Mouse (Mus musculus) urinary bladder, postnatal 4 days (tissue): ENCODE data around the gene Gm20388.

ENCODE experiments used
- DNase-seq, 2 experiments: peaks; one replicate each; pipeline ENCODE4 v3.0.0; 2021 to 2022; ENCODE audit warnings: low spot score in 2 of 2

Gm20388 gene

DNA sequence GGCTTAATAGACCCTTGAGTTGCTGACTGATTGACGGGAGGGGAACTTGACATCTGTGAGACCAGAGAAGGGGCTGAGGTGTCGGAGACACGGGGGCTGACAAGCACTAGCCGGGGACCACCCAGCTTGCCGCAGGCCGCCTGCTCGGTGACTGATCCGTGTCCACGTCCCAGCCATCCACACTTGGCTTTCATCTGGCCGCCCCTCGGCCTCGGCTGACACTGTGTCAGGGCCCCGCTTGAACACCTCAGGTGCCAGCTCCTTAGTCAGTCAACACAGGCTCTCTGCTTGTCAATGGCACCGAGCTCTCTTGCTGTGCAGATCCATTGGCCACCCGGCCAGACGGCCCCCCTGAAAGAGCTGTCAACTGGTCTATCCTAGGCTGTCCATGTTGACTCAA is 1083.1 kb downstream of the Gm20388 start:
- no peak for DNase-seq

DNA sequence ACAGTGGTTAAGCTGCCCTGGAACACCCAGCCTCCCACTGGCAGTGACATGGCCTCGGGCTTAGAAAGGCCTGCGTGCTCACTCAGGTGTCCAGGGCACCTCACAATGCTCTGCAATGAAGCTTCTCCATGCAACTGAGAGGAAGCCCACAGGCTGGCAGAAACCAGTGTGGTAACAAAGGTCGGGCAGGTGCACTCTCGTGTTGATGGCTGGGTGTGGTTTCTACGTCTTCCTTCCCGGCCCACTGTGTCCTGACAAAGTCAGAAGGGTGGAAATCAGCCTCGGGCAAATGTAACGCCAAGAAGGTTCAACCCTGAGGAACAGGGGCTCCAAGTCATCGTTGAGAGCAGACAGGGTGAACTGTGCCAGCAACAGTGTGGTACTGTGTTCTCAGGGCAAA is 1084.8 kb downstream of the Gm20388 start:
- no peak for DNase-seq

DNA sequence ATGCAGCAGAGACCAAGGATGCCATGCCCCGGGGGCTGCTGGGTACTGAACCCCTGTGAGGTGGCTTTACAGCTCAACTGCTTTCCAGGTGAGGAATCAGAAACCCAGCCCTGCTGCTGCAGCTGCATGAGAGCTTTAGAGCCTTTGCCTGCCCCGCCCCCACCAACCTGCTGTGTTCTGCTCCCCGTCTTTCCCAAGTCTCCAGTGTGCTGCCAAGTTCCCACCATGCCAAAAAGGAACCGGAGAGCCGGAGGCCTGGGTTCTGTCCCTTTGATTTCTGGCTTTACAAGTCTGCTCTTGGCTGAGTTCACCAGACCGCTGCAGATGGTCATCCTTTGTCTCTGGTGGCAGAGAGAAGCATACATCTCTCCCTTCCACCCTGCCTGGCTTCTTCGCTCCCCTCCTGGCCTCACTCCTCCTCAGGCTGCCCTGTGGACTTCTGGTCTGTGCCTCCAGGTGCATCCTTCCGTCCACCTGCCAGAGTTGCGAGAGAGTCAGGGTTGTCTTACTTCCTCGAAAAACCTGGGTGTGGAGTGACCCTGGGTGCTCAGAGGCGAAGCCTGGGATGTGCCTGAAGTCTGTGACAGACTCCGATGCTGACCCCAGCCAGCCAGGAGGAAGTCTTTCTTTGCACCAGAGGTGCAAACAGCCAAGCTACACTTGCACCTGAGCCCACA is 1086.4 kb downstream of the Gm20388 start:
- no peak for DNase-seq

- DNase-seq, result no peak
These were observed 1087.3 kb downstream of the Gm20388 start for GRCm38 (mm10) chr8:120997926-120998325.

GRCm38 (mm10) chr8:120998966-120999365 is 1088.3 kb downstream of the Gm20388 start:
- no peak for DNase-seq

- no peak for DNase-seq
These were observed 1091.3 kb downstream of the Gm20388 start for GRCm38 (mm10) chr8:121001951-121002350.

GRCm38 (mm10) chr8:121002871-121003539 is 1092.4 kb downstream of the Gm20388 start:
- DNase-seq, result peak in 1 of 2 experiments; percentile 41

DNA sequence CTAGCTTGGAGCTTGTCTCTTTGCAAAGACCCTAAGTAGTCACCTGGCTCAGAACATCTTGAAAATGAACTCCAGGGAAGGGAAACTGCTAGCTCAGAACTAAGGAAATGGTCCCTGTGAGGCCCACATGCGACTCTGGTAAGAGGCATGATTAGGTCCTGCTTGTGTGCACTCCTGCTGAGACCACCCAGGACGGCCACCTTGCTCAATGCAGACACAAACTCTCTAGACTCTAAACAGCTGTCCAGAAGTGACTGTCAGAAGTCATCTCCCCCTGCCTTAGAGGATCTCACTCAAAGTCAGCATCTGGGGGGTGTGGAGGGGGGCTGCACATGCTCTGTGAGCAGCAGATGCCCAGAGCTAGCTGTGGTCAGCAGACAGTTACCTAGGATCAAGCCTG is 1093.0 kb downstream of the Gm20388 start:
- DNase-seq, result no peak

DNA sequence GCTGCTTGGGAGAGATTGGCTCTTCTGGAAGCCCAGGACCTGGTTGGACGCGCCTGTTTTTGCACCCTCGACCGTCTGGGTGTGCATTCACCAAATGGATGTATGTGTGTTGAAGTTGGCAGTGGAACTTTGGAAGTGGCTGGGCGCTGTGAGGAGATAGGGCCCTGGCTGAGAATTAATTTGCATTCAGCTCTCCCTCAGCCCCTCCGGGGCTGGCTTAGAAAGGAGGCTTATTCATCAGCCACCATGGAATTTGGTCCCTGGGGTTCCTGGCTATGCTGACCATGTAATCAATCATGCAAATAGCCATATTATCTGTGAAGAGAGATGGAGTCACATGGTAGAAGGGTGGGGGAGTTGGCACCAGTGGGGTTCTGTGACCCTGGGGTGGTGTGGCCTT is 1102.7 kb downstream of the Gm20388 start:
- DNase-seq, result no peak

DNA sequence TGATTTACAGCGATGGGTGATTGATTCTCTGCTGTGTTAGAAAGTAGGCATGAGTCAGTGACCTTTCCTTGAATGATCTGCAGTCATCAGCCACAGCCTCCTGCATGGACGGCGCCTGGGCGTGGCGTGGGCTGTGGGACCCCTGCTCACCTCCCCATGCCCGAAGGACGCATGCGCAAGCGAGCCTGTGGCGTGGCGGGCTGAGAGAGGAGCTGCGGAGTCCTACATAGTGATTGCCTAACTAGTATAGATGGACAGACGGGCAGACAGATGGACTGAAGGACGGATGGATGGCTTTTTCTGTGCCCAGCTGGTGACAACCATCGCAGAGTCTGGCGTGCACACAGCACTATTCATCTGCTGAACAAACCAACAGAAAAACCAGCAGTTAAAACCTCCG is 1106.0 kb downstream of the Gm20388 start:
- DNase-seq, result no peak

DNA sequence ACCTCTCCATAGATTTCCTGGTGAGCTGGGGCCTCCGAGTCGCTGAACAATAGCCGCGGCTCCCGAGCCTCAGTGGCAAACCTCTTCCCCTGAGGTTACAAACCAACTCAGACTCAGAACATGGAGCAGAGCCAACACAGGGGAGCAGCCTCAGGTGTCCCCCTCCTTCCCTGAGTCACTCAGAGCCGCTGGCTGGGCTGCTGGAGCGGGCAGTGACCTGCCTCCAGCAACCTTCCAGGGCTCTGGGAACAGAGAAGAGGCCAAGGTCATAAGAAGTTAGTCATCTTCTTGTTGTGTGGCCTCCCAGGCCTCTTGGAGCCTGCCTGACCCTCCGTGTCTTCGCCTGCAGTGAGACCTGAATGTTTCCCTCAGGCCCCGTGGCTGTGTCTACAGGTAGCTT is 1107.6 kb downstream of the Gm20388 start:
- DNase-seq, result no peak

DNA sequence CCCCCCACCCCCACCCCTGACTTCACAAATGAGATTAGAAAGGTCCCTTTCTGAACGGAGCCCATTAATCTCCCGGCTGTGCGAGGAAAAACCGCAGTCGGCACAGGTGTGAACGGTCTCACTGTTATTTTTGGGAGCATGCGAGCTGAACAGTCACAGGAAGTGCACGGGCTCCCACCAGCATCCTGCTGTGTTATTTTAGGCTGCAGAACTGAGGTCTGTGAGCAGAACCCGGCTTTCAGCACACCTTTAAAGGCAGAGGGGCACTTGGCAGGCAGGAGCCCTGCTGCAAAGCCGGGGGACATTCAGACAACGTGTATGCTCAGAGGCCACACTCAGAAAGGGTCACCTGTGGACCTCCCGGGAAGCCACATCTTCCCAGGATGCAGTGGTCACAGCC is 1110.8 kb downstream of the Gm20388 start:
- no peak for DNase-seq

- no peak for DNase-seq
These were observed 1112.4 kb downstream of the Gm20388 start for GRCm38 (mm10) chr8:121023003-121023402.

GRCm38 (mm10) chr8:121023736-121024135 is 1113.1 kb downstream of the Gm20388 start:
- DNase-seq, result no peak

GRCm38 (mm10) chr8:121025486-121025885 is 1114.8 kb downstream of the Gm20388 start:
- no peak for DNase-seq

DNA sequence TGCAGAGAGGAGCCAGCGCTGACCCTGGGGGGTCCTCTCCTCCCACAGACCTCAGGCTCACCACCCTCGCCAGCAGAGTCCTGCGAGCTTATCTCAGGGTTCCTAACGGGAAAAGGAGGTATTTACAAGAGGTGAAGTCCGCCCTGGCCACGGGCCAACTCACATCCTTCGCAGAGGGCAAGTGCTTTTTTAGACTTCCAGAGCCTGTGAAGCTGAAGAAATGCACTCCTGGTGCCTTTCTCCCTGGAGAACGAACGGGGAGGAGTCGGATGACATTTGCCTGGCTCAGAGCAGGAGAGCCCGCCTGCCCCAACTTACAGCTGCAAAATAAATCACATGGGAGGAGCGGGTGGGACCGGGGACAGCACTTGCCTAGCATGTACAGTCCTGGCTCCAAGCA is 1117.1 kb downstream of the Gm20388 start:
- DNase-seq, result no peak

DNA sequence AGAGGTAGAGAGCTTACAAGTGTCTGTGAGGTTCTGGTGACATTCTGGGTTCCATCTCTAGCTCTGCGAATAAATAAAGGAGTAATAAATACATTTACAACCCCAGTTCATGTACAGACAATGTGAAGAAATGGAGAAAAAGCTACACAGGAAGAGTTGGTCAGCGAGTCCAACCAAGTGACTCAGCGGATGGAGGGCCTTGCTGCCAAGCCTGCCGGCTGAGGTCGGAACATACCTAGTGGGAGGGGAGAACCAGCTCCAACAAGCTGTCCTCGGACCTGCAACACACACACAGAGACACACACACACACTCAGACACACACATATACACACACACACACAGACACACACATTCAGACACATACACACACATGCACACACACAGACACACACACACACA is 1118.4 kb downstream of the Gm20388 start:
- no peak for DNase-seq

GRCm38 (mm10) chr8:121030496-121031040 is 1119.9 kb downstream of the Gm20388 start:
- no peak for DNase-seq

DNA sequence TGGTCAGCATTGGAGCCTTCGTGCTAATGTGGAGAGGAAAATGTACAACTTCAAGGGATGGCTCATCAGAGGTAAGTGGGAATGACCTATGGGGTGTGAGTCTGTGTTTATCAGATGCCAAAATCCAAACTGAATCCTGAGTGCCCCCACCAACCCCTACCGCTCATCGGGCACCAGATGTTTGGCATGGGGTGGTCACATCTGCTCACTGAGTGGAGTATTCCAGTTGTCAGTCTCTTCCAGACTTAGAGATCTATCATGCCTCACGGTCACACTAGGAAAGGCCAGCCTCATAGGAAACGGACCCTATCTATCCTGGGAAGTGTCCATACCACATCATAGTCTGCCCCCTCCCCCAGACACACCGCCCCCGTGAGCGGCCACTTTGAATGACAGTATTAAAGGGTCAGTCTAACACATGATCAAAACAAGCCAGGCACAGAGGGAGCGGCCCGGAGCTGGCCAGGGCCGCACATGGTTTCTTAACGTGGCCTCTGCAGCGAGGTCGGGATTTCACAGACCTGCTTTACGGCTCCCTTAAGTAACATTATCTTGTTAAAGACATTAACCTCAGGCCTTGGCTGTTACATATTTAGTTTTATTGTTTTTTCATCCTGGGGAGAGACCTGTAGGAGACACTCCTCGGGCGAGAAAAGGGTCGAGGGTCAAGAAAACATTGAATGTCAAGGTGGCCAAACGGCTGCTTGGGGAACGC is 1122.8 kb downstream of the Gm20388 start:
- peak in 1 of 2 experiments; percentile 42 for DNase-seq

GRCm38 (mm10) chr8:121035611-121036010 is 1125.0 kb downstream of the Gm20388 start:
- no peak for DNase-seq

DNA sequence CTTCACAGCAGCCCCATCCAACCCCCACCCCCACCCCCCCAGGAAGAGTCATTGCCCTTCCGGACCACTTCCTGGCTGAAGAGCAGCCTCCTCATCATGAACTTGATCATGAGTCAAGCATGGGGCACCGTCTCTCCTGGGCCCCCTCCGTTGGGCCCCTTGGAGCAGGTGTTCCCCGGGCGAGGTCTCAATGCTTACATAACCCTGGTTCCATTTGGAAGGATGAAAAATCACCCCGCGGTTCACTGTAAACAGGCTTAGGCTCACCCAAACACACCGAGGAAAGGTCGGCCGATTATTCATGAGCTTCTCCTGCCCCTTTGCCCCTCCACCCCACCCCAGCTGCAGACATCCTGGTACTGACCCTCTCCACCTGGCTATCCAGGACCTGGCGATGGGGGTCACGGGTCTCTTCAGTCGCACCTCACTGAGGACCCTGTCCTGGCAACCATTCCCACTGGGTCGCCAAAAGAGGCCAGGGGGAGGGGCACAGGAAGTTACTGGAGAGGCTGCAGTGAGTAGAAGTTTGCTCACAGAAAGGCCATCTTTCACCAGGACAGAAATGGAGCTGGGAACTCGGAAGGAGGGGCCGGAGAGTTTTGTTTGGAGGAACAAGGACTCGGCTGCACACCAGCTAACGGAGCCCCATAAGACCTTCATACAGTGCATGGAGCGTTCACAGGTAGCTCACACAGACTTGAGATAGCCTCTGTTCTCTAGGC is 1133.2 kb downstream of the Gm20388 start:
- DNase-seq, result no peak

GRCm38 (mm10) chr8:121047441-121047840 is 1136.8 kb downstream of the Gm20388 start:
- DNase-seq, result no peak
